Mouse (Mus musculus) liver, adult 2 months (tissue): ENCODE data around the gene Fam107b. TPM values are rescaled to one million over a fixed set of nuclear protein-coding genes. Genes with fewer than 3 reads are reported as not detected.

Experiments
- DNase-seq: peaks from one replicate; pipeline ENCODE4 v3.0.0-alpha.2; 2011; ENCODE audit warnings: low read depth, low spot score; ENCODE audit errors: extremely low read depth
- H3K27ac ChIP-seq: fragments of 200-500 bp; replicated peaks from 2 replicates; pipeline ENCODE4 v1.5.1; 2012; ENCODE audit warnings: low read depth, mild to moderate bottlenecking, control low read depth, inconsistent platforms, low read length; ENCODE audit not compliant: insufficient read depth
- H3K27me3 ChIP-seq: fragments of 200-500 bp; 2 replicates; pipeline ENCODE4 v1.6.1; 2012; ENCODE audit warnings: mild to moderate bottlenecking, moderate library complexity, low read length, inconsistent platforms; ENCODE audit not compliant: control insufficient read depth, insufficient read depth
- H3K36me3 ChIP-seq: fragments of 200-500 bp; 2 replicates; pipeline ENCODE4 v1.6.1; 2012; ENCODE audit warnings: low read length, inconsistent platforms; ENCODE audit not compliant: control insufficient read depth, insufficient read depth
- H3K4me1 ChIP-seq: fragments of 200-500 bp; 2 replicates; pipeline ENCODE4 v1.6.1; 2011; ENCODE audit warnings: low read length; ENCODE audit not compliant: control insufficient read depth, insufficient read depth
- H3K4me3 ChIP-seq: fragments of 200-500 bp; 2 replicates; pipeline ENCODE4 v1.5.1; 2011; ENCODE audit warnings: low read depth, mild to moderate bottlenecking, control low read depth, low read length, moderate library complexity; ENCODE audit not compliant: insufficient read depth
- H3K79me2 ChIP-seq: fragments of 200-500 bp; 2 replicates; pipeline ENCODE4 v1.6.1; 2012; ENCODE audit warnings: inconsistent platforms, mild to moderate bottlenecking, low read length, moderate library complexity; ENCODE audit not compliant: control insufficient read depth, insufficient read depth
- H3K9ac ChIP-seq: fragments of 200-500 bp; 2 replicates; pipeline ENCODE4 v1.6.1; 2012; ENCODE audit warnings: low read depth, mild to moderate bottlenecking, control low read depth, inconsistent platforms, low read length
- CTCF ChIP-seq: fragments of 200-500 bp; IDR thresholded peaks from 2 replicates; pipeline ENCODE4 v1.5.1; 2011; ENCODE audit warnings: low read depth, low read length, control low read depth
- POLR2A ChIP-seq: fragments of 200-500 bp; IDR thresholded peaks from 2 replicates; pipeline ENCODE4 v1.6.1; 2011; ENCODE audit warnings: low read length, control low read depth; ENCODE audit not compliant: insufficient read depth; ENCODE audit errors: extremely low read depth
- WGBS: fragments of 180-500 bp; shearing (Covaris S2); methylation state at CpG from one replicate; pipeline ENCODE4 v1.1.7; 2018; 5-methylcytosine and 5-hydroxymethylcytosine counted together
- polyA plus RNA-seq: library from polyadenylated mRNA; depleted of rRNA; stranded (reverse); fragments of >200 nt; gene quantifications from 2 replicates; pipeline ENCODE4 v1.2.3, GENCODE M21; 2012; rRNA removed
- total RNA-seq: library from RNA; depleted of rRNA; stranded (reverse); fragments of >200 nt; gene quantifications from 2 replicates; pipeline ENCODE4 v1.2.3, GENCODE M21; 2014; rRNA removed

Gene Fam107b
- total RNA-seq (50.6 and 68.6 TPM in 2 replicates), polyA plus RNA-seq (13.7 and 18.3 TPM in 2 replicates)

- Histone ChIP-seq H3K4me1 (0 out of 2 replicates have a peak, but pooled peaks cover 2% of the 10 kb centered on the region), H3K36me3 (no peaks in the 10 kb centered on the region), H3K9ac (peak within 1 kb of the TSS; percentile 18; the same call in 1 of the 2 replicates), H3K79me2 (no peaks in the 10 kb centered on the region), H3K27me3 (no peaks in the 10 kb centered on the region), H3K4me3 (peak within 1 kb of the TSS; percentile 51), H3K27ac (peak within 1 kb of the TSS; percentile 67; the same call in 1 of the 2 replicates)
- no peak for DNase-seq
- WGBS: 78% methylated on average over 12 of the region's 12 CpGs
- no peak for TF ChIP-seq CTCF
Measured at GRCm38 (mm10) chr2:3570186-3570585, at the start of gene Fam107b. Gene Fam107b, plus strand, starts transcription at chr2:3570488.

- 86% methylated on average over 4 of the region's 4 CpGs for WGBS
Measured at GRCm38 (mm10) chr2:3522558-3522957, 47.7 kb upstream of the Fam107b start.

GRCm38 (mm10) chr2:3526288-3526687, 44.0 kb upstream of the Fam107b start:
- Histone ChIP-seq H3K36me3 (no peaks in the 10 kb centered on the region), H3K27me3 (no peaks in the 10 kb centered on the region), H3K79me2 (no peaks in the 10 kb centered on the region), H3K4me1 (no peaks in the 10 kb centered on the region), H3K4me3 (no peak overlapping the region), H3K27ac (no peak overlapping the region), H3K9ac (no peak overlapping the region)
- no peak for DNase-seq
- TF ChIP-seq CTCF (no peak), POLR2A (no peak)
- WGBS: 68% methylated on average over 6 of the region's 6 CpGs

More at GRCm38 (mm10) chr2:3522558-3522957, 47.7 kb upstream of the Fam107b start:
- no peaks in the 10 kb centered on the region for H3K79me2 ChIP-seq
- no peak overlapping the region for H3K4me3 ChIP-seq
- H3K27me3 ChIP-seq: no peaks in the 10 kb centered on the region
- no peaks in the 10 kb centered on the region for H3K36me3 ChIP-seq
- H3K4me1 ChIP-seq: no peaks in the 10 kb centered on the region
- DNase-seq: no peak
- TF ChIP-seq CTCF (no peak), POLR2A (no peak)
- no peak overlapping the region for H3K27ac ChIP-seq
- no peak overlapping the region for H3K9ac ChIP-seq

GRCm38 (mm10) chr2:3541307-3542079, 28.8 kb upstream of the Fam107b start:
- Histone ChIP-seq H3K27ac (no peak overlapping the region), H3K4me3 (no peak overlapping the region), H3K27me3 (no peaks in the 10 kb centered on the region), H3K36me3 (no peaks in the 10 kb centered on the region), H3K4me1 (no peaks in the 10 kb centered on the region), H3K79me2 (no peaks in the 10 kb centered on the region), H3K9ac (no peak overlapping the region)
- no peak for DNase-seq
- no peak for TF ChIP-seq CTCF
- TF ChIP-seq POLR2A: no peak
- WGBS: 74% methylated on average over 9 of the region's 9 CpGs

GRCm38 (mm10) chr2:3546055-3546454, 24.2 kb upstream of the Fam107b start:
- Histone ChIP-seq H3K27ac (no peak overlapping the region), H3K9ac (no peak overlapping the region), H3K4me3 (no peak overlapping the region), H3K36me3 (no peaks in the 10 kb centered on the region), H3K27me3 (no peaks in the 10 kb centered on the region), H3K79me2 (no peaks in the 10 kb centered on the region), H3K4me1 (no peaks in the 10 kb centered on the region)
- TF ChIP-seq CTCF (no peak), POLR2A (no peak)
- no peak for DNase-seq
- whole genome bisulfite sequencing: 63% methylated on average over 2 of the region's 2 CpGs

- WGBS: 6% methylated on average over 4 of the region's 4 CpGs
- Histone ChIP-seq H3K4me3 (no peak overlapping the region), H3K27ac (no peak overlapping the region), H3K36me3 (no peaks in the 10 kb centered on the region), H3K79me2 (no peaks in the 10 kb centered on the region), H3K4me1 (no peaks in the 10 kb centered on the region), H3K27me3 (no peaks in the 10 kb centered on the region), H3K9ac (no peak overlapping the region)
- no peak for TF ChIP-seq POLR2A
- TF ChIP-seq CTCF: peak; percentile 92
- DNase-seq: peak; percentile 49
Measured at GRCm38 (mm10) chr2:3546588-3546987, 23.7 kb upstream of the Fam107b start.
